Mouse (Mus musculus) retina, embryonic 14.5 days (tissue): ENCODE data around the gene Ttc25.
A peak's percentile ranks its signal among the peaks of the same experiment; 100 is the strongest.
"Not testable (repeated sequence)": the region's sequence is repeated elsewhere in the genome, so short reads cannot be mapped to it uniquely, and the experiment has no call there.

ENCODE experiments used
- DNase-seq: peaks from one replicate; pipeline ENCODE4 v3.0.0-alpha.2; 2015; ENCODE audit warnings: low spot score

Ttc25 gene

GRCm38 (mm10) chr11:100528375-100529165 is 16.8 kb upstream of the Ttc25 start:
- no peak for DNase-seq

GRCm38 (mm10) chr11:100533871-100534270 is 11.5 kb upstream of the Ttc25 start:
- no peak for DNase-seq

GRCm38 (mm10) chr11:100534411-100534810 is 11.0 kb upstream of the Ttc25 start:
- not testable (repeated sequence) for DNase-seq

- not testable (repeated sequence) for DNase-seq
These were observed 10.6 kb upstream of the Ttc25 start for GRCm38 (mm10) chr11:100534821-100535220.

GRCm38 (mm10) chr11:100535996-100536395 is 9.4 kb upstream of the Ttc25 start:
- no peak for DNase-seq

- no peak for DNase-seq
These were observed 8.9 kb upstream of the Ttc25 start for GRCm38 (mm10) chr11:100536466-100536865.

- no peak for DNase-seq
These were observed 4.4 kb upstream of the Ttc25 start for GRCm38 (mm10) chr11:100540966-100541365.

GRCm38 (mm10) chr11:100541577-100541976 is 3.8 kb upstream of the Ttc25 start:
- no peak for DNase-seq

- no peak for DNase-seq
These were observed 309 bp downstream of the Ttc25 start for GRCm38 (mm10) chr11:100545746-100546085.

- no peak for DNase-seq
These were observed 1.5 kb downstream of the Ttc25 start for GRCm38 (mm10) chr11:100546955-100547354.

GRCm38 (mm10) chr11:100548141-100548540 is 2.7 kb downstream of the Ttc25 start:
- DNase-seq = no peak

GRCm38 (mm10) chr11:100549466-100549865 is 4.1 kb downstream of the Ttc25 start:
- no peak for DNase-seq

GRCm38 (mm10) chr11:100550101-100550500 is 4.7 kb downstream of the Ttc25 start:
- DNase-seq = no peak

- no peak for DNase-seq
These were observed 7.4 kb downstream of the Ttc25 start for GRCm38 (mm10) chr11:100552842-100553241.

- DNase-seq = peak; percentile 89
These were observed 10.2 kb downstream of the Ttc25 start for GRCm38 (mm10) chr11:100555583-100555982.

- DNase-seq = no peak
These were observed 12.2 kb downstream of the Ttc25 start for GRCm38 (mm10) chr11:100557563-100557962.

GRCm38 (mm10) chr11:100559476-100559875 is 14.1 kb downstream of the Ttc25 start:
- DNase-seq = no peak

GRCm38 (mm10) chr11:100561748-100562147 is 16.3 kb downstream of the Ttc25 start:
- peak; percentile 27 for DNase-seq

- no peak for DNase-seq
These were observed 18.9 kb downstream of the Ttc25 start for GRCm38 (mm10) chr11:100564297-100564696.

GRCm38 (mm10) chr11:100564703-100565102 is 19.3 kb downstream of the Ttc25 start:
- no peak for DNase-seq

- DNase-seq = no peak
These were observed 21.8 kb downstream of the Ttc25 start for GRCm38 (mm10) chr11:100567229-100567628.

- no peak for DNase-seq
These were observed 22.4 kb downstream of the Ttc25 start for GRCm38 (mm10) chr11:100567815-100568245.

- DNase-seq = no peak
These were observed 23.3 kb downstream of the Ttc25 start for GRCm38 (mm10) chr11:100568692-100569091.

GRCm38 (mm10) chr11:100569789-100570188 is 24.4 kb downstream of the Ttc25 start:
- no peak for DNase-seq
